Mouse (Mus musculus): ENCODE results near the gene Adam21.
"Not testable (repeated sequence)": the region's sequence is repeated elsewhere in the genome, so short reads cannot be mapped to it uniquely, and the experiment has no call there.

The Adam21 gene

GRCm38 (mm10) chr12:81568374-81568773 is at the start of gene Adam21:
Gene Adam21 (minus strand): TSS chr12:81568474.
- no peak for DNase-seq

GRCm38 (mm10) chr12:81616980-81617379 is 48.7 kb upstream of the Adam21 start:
- no peak for DNase-seq

GRCm38 (mm10) chr12:81615807-81616206 is 47.5 kb upstream of the Adam21 start:
- DNase-seq: no peak

- DNase-seq: no peak
Observed at GRCm38 (mm10) chr12:81609445-81609844, 41.2 kb upstream of the Adam21 start.

- DNase-seq: no peak
Observed at GRCm38 (mm10) chr12:81604995-81605784, 36.9 kb upstream of the Adam21 start.

GRCm38 (mm10) chr12:81596547-81597262 is 28.4 kb upstream of the Adam21 start:
- no peak for DNase-seq

GRCm38 (mm10) chr12:81594902-81595671 is 26.8 kb upstream of the Adam21 start, which contains the start of gene Med6:
Gene Med6 (minus strand): TSS chr12:81595008.
- DNase-seq: peak; percentile 94 to 95

GRCm38 (mm10) chr12:81567931-81568330 is 343 bp downstream of the Adam21 start:
- no peak for DNase-seq

- DNase-seq: no peak
Observed at GRCm38 (mm10) chr12:81564173-81564572, 4.1 kb downstream of the Adam21 start.

GRCm38 (mm10) chr12:81549286-81549685 is 19.0 kb downstream of the Adam21 start:
- DNase-seq: no peak

- DNase-seq: no peak
Observed at GRCm38 (mm10) chr12:81547163-81547562, 21.1 kb downstream of the Adam21 start.

GRCm38 (mm10) chr12:81533029-81533419 is 35.2 kb downstream of the Adam21 start:
- DNase-seq: no peak

- DNase-seq: peak; percentile 91 to 92
Observed at GRCm38 (mm10) chr12:81532316-81533028, 35.8 kb downstream of the Adam21 start, which contains the start of the genes Gm20498 and Synj2bp. Gene Gm20498 (minus strand): TSS chr12:81532905. Gene Synj2bp (minus strand): TSS chr12:81532911.

GRCm38 (mm10) chr12:81530587-81530986 is 37.7 kb downstream of the Adam21 start:
- DNase-seq: not testable (repeated sequence)
